Mouse (Mus musculus) retina, embryonic 14.5 days (tissue): ENCODE data around the gene Tmem56.

Experiments used
- DNase-seq: peaks from one replicate; pipeline ENCODE4 v3.0.0-alpha.2; 2015; ENCODE audit warnings: low spot score

Gene Tmem56

DNA sequence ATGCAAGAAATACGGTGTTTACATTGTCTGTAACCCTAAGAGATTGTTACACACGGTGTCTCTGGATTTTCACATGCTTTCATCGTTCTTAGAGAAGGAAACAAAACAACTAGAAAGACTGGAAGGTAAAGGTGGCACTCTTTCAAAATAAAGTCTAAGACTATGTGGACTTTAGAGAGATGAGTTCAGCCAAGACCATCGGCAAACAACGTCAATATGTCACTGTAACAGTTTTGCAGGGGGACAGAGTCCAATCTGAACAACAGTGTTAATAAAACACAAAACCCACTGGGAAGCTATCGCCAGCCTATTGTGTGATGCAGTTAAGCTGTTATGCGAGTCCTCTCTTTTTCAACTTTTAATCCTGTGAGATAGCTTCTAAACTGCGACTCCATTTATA is 114.3 kb downstream of the Tmem56 start:
- DNase-seq, result no peak

DNA sequence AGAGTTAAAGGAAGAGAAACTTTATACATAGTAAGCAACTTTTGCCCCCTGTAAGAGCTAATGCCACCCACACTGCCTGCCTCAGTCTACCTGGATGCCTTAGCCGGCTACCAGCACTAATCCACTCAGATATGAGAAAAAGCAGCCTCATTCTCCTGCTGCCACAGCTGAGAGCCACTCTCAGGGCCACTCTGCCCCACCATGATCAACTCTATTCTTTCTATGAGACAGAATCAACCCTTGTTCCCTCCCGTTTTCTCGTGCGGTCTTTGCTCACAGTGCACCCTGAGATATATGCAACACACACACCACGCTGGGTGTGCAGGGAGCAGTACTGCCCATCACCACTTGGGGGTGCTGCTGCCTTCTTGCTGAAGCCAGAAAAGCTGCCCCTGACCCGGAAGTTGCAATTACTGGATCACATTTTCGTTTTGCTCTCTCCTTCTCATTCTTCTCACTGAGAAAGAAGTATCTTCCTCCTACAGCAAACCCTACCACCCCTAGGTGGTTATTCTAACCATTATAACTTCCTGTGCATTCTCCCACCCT is 119.6 kb downstream of the Tmem56 start:
- DNase-seq, result peak; percentile 54

DNA sequence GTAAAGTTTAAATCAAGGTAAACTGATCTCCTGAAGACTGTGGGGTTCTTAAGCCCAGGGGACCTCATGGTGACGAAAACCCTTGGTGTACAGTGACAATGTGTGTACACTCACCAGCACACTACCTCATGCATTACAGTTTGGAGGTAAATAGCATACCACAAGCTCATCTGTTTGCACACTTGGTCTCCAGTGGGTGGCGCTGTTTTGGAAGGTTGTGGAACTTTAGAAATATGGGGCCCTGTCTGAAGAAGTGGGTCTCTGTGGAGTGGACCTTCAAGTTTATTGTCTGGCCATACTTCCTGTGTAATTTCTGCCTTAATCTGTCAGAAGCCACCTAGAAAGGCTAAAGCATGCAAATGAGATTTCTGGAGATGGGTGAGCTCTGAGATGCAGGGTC is 121.2 kb downstream of the Tmem56 start:
- no peak for DNase-seq

DNA sequence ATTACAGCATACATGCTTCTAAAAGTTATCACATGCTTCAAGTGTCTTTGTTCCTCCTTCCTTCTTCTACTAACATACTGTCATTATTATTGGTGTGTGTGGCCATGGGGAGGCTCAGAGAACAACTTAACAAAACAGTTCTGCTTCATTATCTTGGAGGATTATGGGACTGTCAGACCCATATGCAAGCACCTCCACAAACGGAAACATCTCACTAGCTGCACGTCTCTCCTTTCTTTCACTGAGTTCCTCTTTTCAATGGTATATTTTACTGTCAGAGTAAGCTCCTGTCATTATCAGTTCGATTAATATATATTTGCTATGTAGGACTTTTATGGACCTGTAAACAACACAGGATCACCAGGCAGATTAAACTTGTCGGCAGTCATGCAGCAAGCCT is 122.5 kb downstream of the Tmem56 start:
- DNase-seq, result no peak

DNA sequence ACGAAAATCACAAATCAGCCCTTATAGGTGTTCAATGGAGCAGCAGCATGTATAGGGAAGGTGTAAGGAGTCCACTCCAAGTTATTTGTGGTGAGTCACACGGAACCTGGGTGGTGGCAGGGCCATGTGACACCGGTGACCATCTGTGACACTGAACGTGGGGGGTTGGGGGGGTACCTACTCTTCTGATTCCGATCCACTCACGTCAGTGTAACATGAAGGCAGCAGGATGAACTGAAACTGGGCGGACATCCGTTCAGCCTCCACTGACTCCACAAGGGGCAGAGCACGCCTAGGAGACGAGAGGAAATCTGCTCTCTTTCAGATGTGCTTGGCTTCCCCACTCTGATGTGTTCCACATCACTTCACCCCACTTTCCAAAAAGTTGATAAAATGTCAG is 123.3 kb downstream of the Tmem56 start:
- DNase-seq, result no peak

DNA sequence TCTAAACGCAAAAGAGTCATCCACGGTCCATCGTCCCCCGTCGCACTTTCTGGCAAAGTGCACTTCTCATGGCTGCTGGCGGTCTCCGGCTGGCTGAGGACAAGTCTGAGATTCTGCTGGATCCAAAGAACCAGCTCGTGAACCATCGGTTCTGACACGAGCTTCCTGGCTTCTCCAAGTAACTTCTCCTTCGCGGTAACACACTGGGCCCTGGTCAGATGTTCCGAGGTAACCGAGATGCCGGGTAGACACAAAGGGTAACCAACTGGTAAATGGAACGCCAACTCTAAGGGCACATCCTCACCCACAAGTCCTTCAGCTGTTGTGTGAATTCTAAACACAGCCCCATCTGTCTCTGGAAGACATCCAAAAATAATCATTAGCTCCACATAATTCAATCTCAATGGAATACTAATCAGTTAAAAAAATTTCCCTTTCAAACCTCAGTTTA is 124.0 kb downstream of the Tmem56 start:
- no peak for DNase-seq

DNA sequence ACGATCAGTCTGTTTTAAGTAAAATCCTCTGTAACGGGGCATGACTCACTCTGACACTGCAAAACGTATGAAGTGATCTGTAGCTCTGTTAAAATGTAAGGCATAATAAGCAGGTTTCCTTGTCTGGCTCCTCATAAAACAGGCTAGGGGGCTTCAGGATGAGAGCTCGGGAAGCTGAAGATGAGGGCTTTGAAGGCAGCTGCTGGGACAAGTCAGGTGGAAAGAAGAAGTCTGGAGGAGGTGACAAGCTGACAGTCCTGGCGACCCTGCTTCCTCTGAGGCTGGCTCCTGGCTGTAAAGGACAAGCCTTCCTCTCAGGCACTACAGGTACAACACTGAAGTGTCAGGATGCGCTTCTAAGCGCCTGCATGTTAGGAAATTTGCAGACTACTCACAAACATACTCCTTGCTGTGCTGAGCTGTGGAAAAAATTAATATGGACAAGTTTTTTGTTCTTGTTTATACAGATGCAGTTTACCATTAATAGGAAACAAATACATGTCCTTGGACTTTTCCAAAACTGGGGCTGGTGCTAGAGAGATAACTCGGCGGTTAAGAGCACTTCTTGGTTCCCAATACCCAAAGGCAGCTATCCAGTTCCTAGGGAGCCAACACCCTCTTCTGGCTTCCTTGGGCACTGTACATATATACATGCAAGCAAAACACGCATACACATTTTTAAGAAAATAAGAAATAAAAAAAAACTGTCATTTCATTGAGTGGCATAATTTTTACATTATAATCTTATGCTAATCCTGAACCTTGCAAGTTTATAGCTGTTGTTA is 125.2 kb downstream of the Tmem56 start:
- DNase-seq, result peak; percentile 22

DNA sequence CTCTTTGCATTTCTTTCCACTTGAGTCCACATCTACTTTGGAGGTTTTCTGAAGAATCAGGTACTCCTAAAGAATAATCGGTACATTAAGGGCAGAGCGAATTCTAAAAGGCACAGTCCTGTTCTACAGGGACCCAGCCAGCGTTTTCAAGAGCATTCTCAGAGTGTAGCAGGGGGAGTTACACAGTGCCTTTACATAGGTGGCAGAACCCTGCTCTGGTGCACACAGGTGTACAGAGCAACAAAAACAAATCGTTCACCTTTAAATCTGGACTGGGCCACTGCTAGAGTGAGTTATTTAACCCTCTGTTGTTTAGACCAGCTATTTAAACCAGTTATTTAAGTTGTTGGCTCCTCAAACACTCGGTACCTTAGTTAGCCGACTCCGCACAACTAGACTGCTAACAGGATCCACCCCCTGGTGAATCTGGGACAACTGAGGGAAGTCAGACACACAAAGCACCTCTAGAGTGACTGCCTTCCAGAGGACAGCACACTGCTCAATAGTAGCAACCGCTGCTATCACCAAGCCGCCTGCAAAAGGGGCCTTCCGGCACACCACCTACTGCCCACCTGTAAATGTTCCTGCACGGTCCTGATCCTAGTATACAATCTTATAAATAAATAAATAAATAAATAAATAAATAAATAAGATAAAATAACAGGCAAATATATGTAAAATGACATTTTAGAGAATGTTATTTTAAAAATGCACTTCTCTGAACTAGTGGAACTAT is 126.3 kb downstream of the Tmem56 start:
- no peak for DNase-seq

DNA sequence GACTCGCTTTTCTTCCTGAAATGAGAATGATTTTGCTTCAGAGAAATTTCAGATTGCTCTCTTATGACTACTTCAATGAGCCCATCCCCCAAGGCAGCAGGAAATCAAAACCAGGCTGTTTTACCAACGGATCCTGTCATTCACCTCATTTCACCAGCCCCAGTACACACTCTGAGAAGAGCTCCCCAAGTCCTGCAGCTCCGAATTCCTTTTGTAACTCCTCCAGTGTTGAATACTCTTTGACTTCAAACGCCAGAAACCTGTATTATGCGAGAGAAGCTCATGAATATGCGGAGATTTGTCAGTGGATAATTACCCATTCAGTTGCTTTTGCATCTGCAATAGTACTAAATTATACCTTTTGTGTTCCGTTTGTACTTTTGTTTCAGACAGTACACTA is 126.9 kb downstream of the Tmem56 start:
- no peak for DNase-seq
